Mouse (Mus musculus) forebrain, embryonic 14.5 days (tissue): ENCODE measurements at regions not wholly inside any gene's neighbourhood (a gene's known extent, or its start where the extent isn't known, plus 50 kb on each side); places are given as distances from the start of the nearest gene placed in this dataset.
"Not testable (repeated sequence)": the region's sequence is repeated elsewhere in the genome, so short reads cannot be mapped to it uniquely, and the experiment has no call there.

Experiments used
- ATAC-seq: fragments of 200-750 bp; cut with Nextera tagmentation; 2 replicates; pipeline ENCODE4 v1.8.0; 2017; ENCODE audit warnings: mild to moderate bottlenecking, moderate library complexity
- DNase-seq: peaks from one replicate; pipeline ENCODE4 v3.0.0-alpha.2; 2015; ENCODE audit warnings: low spot score
- H3K27ac ChIP-seq: fragments of 300-500 bp; sonication (generic); 2 replicates; pipeline ENCODE4 v1.5.1; 2014; ENCODE audit warnings: low read depth, mild to moderate bottlenecking, control low read depth, low read length, moderate library complexity
- H3K27me3 ChIP-seq: fragments of 300-500 bp; sonication (generic); replicated peaks from 2 replicates; pipeline ENCODE4 v1.6.1; 2014; ENCODE audit warnings: low read length, control low read depth, mixed read lengths; ENCODE audit not compliant: control insufficient read depth, insufficient read depth
- H3K36me3 ChIP-seq: fragments of 300-500 bp; sonication (generic); 2 replicates; pipeline ENCODE4 v1.6.1; 2014; ENCODE audit warnings: low read length, control low read depth; ENCODE audit not compliant: control insufficient read depth, insufficient read depth
- H3K4me1 ChIP-seq: fragments of 300-500 bp; sonication (generic); 2 replicates; pipeline ENCODE4 v1.6.1; 2014; ENCODE audit warnings: antibody characterized with exemption, low read length, control low read depth; ENCODE audit not compliant: control insufficient read depth, insufficient read depth
- H3K4me2 ChIP-seq: fragments of 300-500 bp; sonication (generic); 2 replicates; pipeline ENCODE4 v1.6.1; 2014; ENCODE audit warnings: mild to moderate bottlenecking, control low read depth, low read length
- H3K4me3 ChIP-seq: fragments of 300-500 bp; sonication (generic); 2 replicates; pipeline ENCODE4 v1.5.1; 2014; ENCODE audit warnings: low read depth, low read length, control low read depth
- H3K9ac ChIP-seq: fragments of 300-500 bp; sonication (generic); 2 replicates; pipeline ENCODE4 v1.6.1; 2014; ENCODE audit warnings: mild to moderate bottlenecking, low read length, control low read depth, moderate library complexity
- H3K9me3 ChIP-seq: fragments of 300-500 bp; sonication (generic); replicated peaks from 2 replicates; pipeline ENCODE4 v1.6.1; 2016; ENCODE audit warnings: low read length, control low read depth, mixed read lengths; ENCODE audit not compliant: control insufficient read depth
- WGBS: fragments of 180-500 bp; shearing (Covaris S2); extraction: QIAGEN DNeasy Blood & Tissue Kit; methylation state at CpG from one replicate; pipeline ENCODE4 v1.1.7; 2014; 5-methylcytosine and 5-hydroxymethylcytosine counted together

GRCm38 (mm10) chr14:14515363-14515762, 114.3 kb downstream of the Olfr721-ps1 start:
- no peak for DNase-seq
- no peak overlapping the region for H3K4me2 ChIP-seq
- no peaks in the 10 kb centered on the region for H3K9me3 ChIP-seq
- no peak overlapping the region for H3K9ac ChIP-seq
- no peaks in the 10 kb centered on the region for H3K36me3 ChIP-seq
- 77% methylated on average over 2 of the region's 2 CpGs for WGBS
- no peaks in the 10 kb centered on the region for H3K27me3 ChIP-seq
- H3K4me1 ChIP-seq = no peaks in the 10 kb centered on the region
- H3K4me3 ChIP-seq = no peak overlapping the region
- no peak overlapping the region for H3K27ac ChIP-seq
- no peak for ATAC-seq

- WGBS = 82% methylated on average over 5 of the region's 5 CpGs
- H3K27me3 ChIP-seq = no peaks in the 10 kb centered on the region
- DNase-seq = no peak
Observed at GRCm38 (mm10) chr14:14515918-14516317, 114.8 kb downstream of the Olfr721-ps1 start.

GRCm38 (mm10) chr14:14518027-14518426, 116.9 kb downstream of the Olfr721-ps1 start:
- 97% methylated on average over 1 of the region's 1 CpGs for WGBS
- no peak for ATAC-seq
- DNase-seq = no peak
- no peaks in the 10 kb centered on the region for H3K4me1 ChIP-seq
- H3K27ac ChIP-seq = no peak overlapping the region
- H3K27me3 ChIP-seq = no peaks in the 10 kb centered on the region
- no peaks in the 10 kb centered on the region for H3K9me3 ChIP-seq
- no peaks in the 10 kb centered on the region for H3K36me3 ChIP-seq
- H3K4me3 ChIP-seq = no peak overlapping the region
- H3K4me2 ChIP-seq = no peak overlapping the region
- H3K9ac ChIP-seq = no peak overlapping the region

More at GRCm38 (mm10) chr14:14515918-14516317, 114.8 kb downstream of the Olfr721-ps1 start:
- H3K27ac ChIP-seq = no peak overlapping the region
- no peak for ATAC-seq
- H3K9ac ChIP-seq = no peak overlapping the region
- H3K9me3 ChIP-seq = no peaks in the 10 kb centered on the region
- H3K4me3 ChIP-seq = no peak overlapping the region
- H3K4me2 ChIP-seq = no peak overlapping the region
- H3K4me1 ChIP-seq = no peaks in the 10 kb centered on the region
- H3K36me3 ChIP-seq = no peaks in the 10 kb centered on the region

GRCm38 (mm10) chr14:14518841-14519240, 117.7 kb downstream of the Olfr721-ps1 start:
- Histone ChIP-seq H3K9me3 (no peaks in the 10 kb centered on the region), H3K4me1 (no peaks in the 10 kb centered on the region)
- 92% methylated on average over 2 of the region's 2 CpGs for WGBS

GRCm38 (mm10) chr14:14520195-14520594, 119.1 kb downstream of the Olfr721-ps1 start:
- Histone ChIP-seq H3K27me3 (no peaks in the 10 kb centered on the region), H3K4me1 (no peaks in the 10 kb centered on the region), H3K4me2 (no peak overlapping the region), H3K9ac (no peak overlapping the region), H3K27ac (no peak overlapping the region), H3K9me3 (no peaks in the 10 kb centered on the region), H3K4me3 (no peak overlapping the region), H3K36me3 (no peaks in the 10 kb centered on the region)
- ATAC-seq (no peak), DNase-seq (no peak)

More at GRCm38 (mm10) chr14:14518841-14519240, 117.7 kb downstream of the Olfr721-ps1 start:
- H3K9ac ChIP-seq = no peak overlapping the region
- H3K4me2 ChIP-seq = no peak overlapping the region
- H3K27me3 ChIP-seq = no peaks in the 10 kb centered on the region
- no peak for ATAC-seq
- H3K27ac ChIP-seq = no peak overlapping the region
- no peak for DNase-seq
- no peaks in the 10 kb centered on the region for H3K36me3 ChIP-seq
- H3K4me3 ChIP-seq = no peak overlapping the region

GRCm38 (mm10) chr14:14521331-14521730, 120.2 kb downstream of the Olfr721-ps1 start:
- not testable (repeated sequence) for H3K4me3 ChIP-seq, H3K9ac ChIP-seq, DNase-seq, H3K36me3 ChIP-seq, H3K9me3 ChIP-seq, ATAC-seq, H3K27ac ChIP-seq, H3K4me2 ChIP-seq, H3K27me3 ChIP-seq, H3K4me1 ChIP-seq
- 78% methylated on average over 6 of the region's 6 CpGs for WGBS

- Histone ChIP-seq H3K27ac (no peak overlapping the region), H3K27me3 (no peaks in the 10 kb centered on the region), H3K4me2 (no peak overlapping the region), H3K4me3 (no peak overlapping the region), H3K9me3 (no peaks in the 10 kb centered on the region), H3K9ac (no peak overlapping the region), H3K4me1 (no peaks in the 10 kb centered on the region), H3K36me3 (no peaks in the 10 kb centered on the region)
- WGBS = 97% methylated on average over 4 of the region's 4 CpGs
- DNase-seq (no peak), ATAC-seq (no peak)
Observed at GRCm38 (mm10) chr14:14525225-14525624, 124.1 kb downstream of the Olfr721-ps1 start.

- WGBS = 86% methylated on average over 1 of the region's 1 CpGs
- DNase-seq = no peak
- ATAC-seq = no peak
- Histone ChIP-seq H3K4me3 (no peak overlapping the region), H3K27ac (no peak overlapping the region), H3K4me1 (no peaks in the 10 kb centered on the region), H3K36me3 (no peaks in the 10 kb centered on the region), H3K27me3 (no peaks in the 10 kb centered on the region), H3K9me3 (no peaks in the 10 kb centered on the region), H3K4me2 (no peak overlapping the region), H3K9ac (no peak overlapping the region)
Observed at GRCm38 (mm10) chr14:14528437-14528836, 127.3 kb downstream of the Olfr721-ps1 start.

- no peak overlapping the region for H3K4me2 ChIP-seq
- no peaks in the 10 kb centered on the region for H3K9me3 ChIP-seq
- no peaks in the 10 kb centered on the region for H3K36me3 ChIP-seq
- no peak overlapping the region for H3K4me3 ChIP-seq
- DNase-seq (no peak), ATAC-seq (no peak)
- H3K27me3 ChIP-seq = no peaks in the 10 kb centered on the region
- H3K27ac ChIP-seq = no peak overlapping the region
- H3K9ac ChIP-seq = no peak overlapping the region
- no peaks in the 10 kb centered on the region for H3K4me1 ChIP-seq
Observed at GRCm38 (mm10) chr14:14541206-14541605, 140.1 kb downstream of the Olfr721-ps1 start.
